Comparison of ENCODE assay signal across 23 mouse cellular contexts in genomic region chr5:96394947-96395346, GRCm38 (mm10). TPM values are rescaled to one million over a fixed set of nuclear protein-coding genes. Genes with fewer than 3 reads are reported as not detected.
A peak's percentile ranks its signal among the peaks of the same experiment; 100 is the strongest.
DNase-seq lines count a peak whose midpoint lies in the region; ATAC-seq lines count a peak whose summit lies in the region.
"Had no signal": no experiment of that assay in that cellular context is flagged by ENCODE, and none has a peak within 500 bp of the region (broad histone marks: within the 10 kb centered on the region; RNA-seq: fewer than 3 reads in every experiment).

No protein-coding gene starts in this region.

- H3K36me3 ChIP-seq in embryonic facial prominence, embryonic 14.5 days (ENCODE audit: control insufficient read depth, insufficient read depth, low read length): no peaks in the 10 kb centered on the region
- no peaks in the 10 kb centered on the region for H3K36me3 ChIP-seq in embryonic facial prominence, embryonic 10.5 days (replicated peaks)
- no peaks in the 10 kb centered on the region for H3K36me3 ChIP-seq in lung, embryonic 15.5 days
- H3K36me3 ChIP-seq: embryonic facial prominence, embryonic 13.5 days; forebrain, embryonic 15.5 days; G1E had no signal

- WGBS in embryonic facial prominence, embryonic 14.5 days: 59% methylated on average over 4 of the region's 4 CpGs
- WGBS in embryonic facial prominence, embryonic 10.5 days: 90% methylated on average over 4 of the region's 4 CpGs
- WGBS in lung, embryonic 15.5 days: 48% methylated on average over 4 of the region's 4 CpGs

- peak; percentile 68 for DNase-seq in embryonic facial prominence, embryonic 14.5 days (ENCODE audit: low spot score)
- no peak for DNase-seq in embryonic facial prominence, embryonic 10.5 days (ENCODE audit: low spot score)
- DNase-seq in heart, adult 11 months: peak; percentile 18
- no peak for DNase-seq in heart, adult 18-20 months
- no peak for DNase-seq in lung, adult 18-20 months
- DNase-seq: adrenal gland, adult 8-10 months; adrenal gland, postnatal 14 days; adrenal gland, postnatal 36 days; B cell, adult 2 months; cerebellum, adult 11-12 months; cerebellum, adult 2 months; cerebellum, adult 9-10 months; cerebellum, postnatal 10 days; cerebellum, postnatal 25 days; forebrain, postnatal 0 days had no signal

- no peak overlapping the region for H3K9ac ChIP-seq in embryonic facial prominence, embryonic 14.5 days (ENCODE audit: low read depth, low read length)
- H3K9ac ChIP-seq in lung, embryonic 15.5 days: no peak overlapping the region
- H3K9ac ChIP-seq: embryonic facial prominence, embryonic 13.5 days; forebrain, embryonic 15.5 days; forebrain, postnatal 0 days had no signal

- no peak overlapping the region for H3K4me2 ChIP-seq in embryonic facial prominence, embryonic 14.5 days (ENCODE audit: low read depth, low read length)
- H3K4me2 ChIP-seq in lung, embryonic 15.5 days: no peak overlapping the region
- H3K4me2 ChIP-seq: embryonic facial prominence, embryonic 13.5 days; forebrain, embryonic 15.5 days had no signal

- H3K27ac ChIP-seq in embryonic facial prominence, embryonic 14.5 days (replicated peaks; ENCODE audit: low read depth, low read length): no peak overlapping the region
- no peak overlapping the region for H3K27ac ChIP-seq in embryonic facial prominence, embryonic 10.5 days (replicated peaks)
- H3K27ac ChIP-seq in lung, embryonic 15.5 days: 0 out of 2 replicates have a peak overlapping the region, but pooled peaks have one; percentile 22
- H3K27ac ChIP-seq: embryonic facial prominence, embryonic 13.5 days; forebrain, embryonic 15.5 days had no signal

- H3K9me3 ChIP-seq in embryonic facial prominence, embryonic 14.5 days (ENCODE audit: control insufficient read depth, low read length): no peaks in the 10 kb centered on the region
- no peaks in the 10 kb centered on the region for H3K9me3 ChIP-seq in embryonic facial prominence, embryonic 10.5 days
- no peaks in the 10 kb centered on the region for H3K9me3 ChIP-seq in lung, embryonic 15.5 days
- H3K9me3 ChIP-seq: embryonic facial prominence, embryonic 13.5 days; forebrain, embryonic 15.5 days had no signal

- ATAC-seq in embryonic facial prominence, embryonic 14.5 days (ENCODE audit: low read depth): no peak
- no peak for ATAC-seq in lung, embryonic 15.5 days (ENCODE audit: borderline replicate concordance, extremely low read depth, low FRiP score, low TSS enrichment)
- ATAC-seq: activated CD4-positive, CD25-positive, alpha-beta regulatory T cell, adult 4 months; CD4-positive, CD25-positive, alpha-beta regulatory T cell, adult 4 months; forebrain, embryonic 15.5 days; forebrain, postnatal 0 days; Patski had no signal

- H3K4me1 ChIP-seq in embryonic facial prominence, embryonic 14.5 days (ENCODE audit: control insufficient read depth, insufficient read depth, low read length): peaks cover 12% of the 10 kb centered on the region
- H3K4me1 ChIP-seq in embryonic facial prominence, embryonic 10.5 days: peaks cover 17% of the 10 kb centered on the region
- peaks cover 28% of the 10 kb centered on the region for H3K4me1 ChIP-seq in lung, embryonic 15.5 days

- H3K4me3 ChIP-seq in embryonic facial prominence, embryonic 14.5 days (ENCODE audit: low read depth, low read length): no peak overlapping the region
- no peak overlapping the region for H3K4me3 ChIP-seq in embryonic facial prominence, embryonic 10.5 days
- no peak overlapping the region for H3K4me3 ChIP-seq in lung, embryonic 15.5 days
- H3K4me3 ChIP-seq: embryonic facial prominence, embryonic 13.5 days; forebrain, embryonic 15.5 days had no signal

- no peaks in the 10 kb centered on the region for H3K27me3 ChIP-seq in embryonic facial prominence, embryonic 14.5 days (replicated peaks; ENCODE audit: control insufficient read depth, insufficient read depth, low read length)
- no peaks in the 10 kb centered on the region for H3K27me3 ChIP-seq in embryonic facial prominence, embryonic 10.5 days (replicated peaks; ENCODE audit: low read depth, poor library complexity, severe bottlenecking)
- H3K27me3 ChIP-seq in lung, embryonic 15.5 days: no peaks in the 10 kb centered on the region
- H3K27me3 ChIP-seq: CH12.LX; embryonic facial prominence, embryonic 13.5 days; forebrain, embryonic 15.5 days; Patski had no signal

RNA-seq across cellular contexts. Expression of gene Fras1, which starts 21.2 kb away (rescaled TPM):
- polyA plus RNA-seq in embryonic facial prominence, embryonic 14.5 days (2014; fragmentation: Nextera tagmentation; extraction: Ambion mirVana): 19.2 and 22.0 TPM in 2 replicates
- 11.1 and 12.8 TPM in 2 replicates for polyA plus RNA-seq in embryonic facial prominence, embryonic 10.5 days (2016; fragmentation: Nextera tagmentation; extraction: Ambion mirVana)
- total RNA-seq in heart, adult 18-20 months (2021): 1 to 10 TPM; 1.0 to 1.6 TPM
- 18.2 and 26.3 TPM in 2 replicates for polyA plus RNA-seq in lung, embryonic 15.5 days (2015; fragmentation: Nextera tagmentation; extraction: Ambion mirVana)

Comparison
In these comparisons a context has a peak if more than half of its experiments do, and no peak if none do; other contexts are left out.
1. DNase-seq: peak in embryonic facial prominence, embryonic 14.5 days (single experiment) and heart, adult 11 months (single experiment); none in embryonic facial prominence, embryonic 10.5 days (single experiment), heart, adult 18-20 months (0 of 2) and lung, adult 18-20 months (0 of 2).